Mouse (Mus musculus): ENCODE measurements at regions not wholly inside any gene's neighbourhood (a gene's known extent, or its start where the extent isn't known, plus 50 kb on each side); places are given as distances from the start of the nearest gene placed in this dataset.

- Histone ChIP-seq H3K4me1 (replicated peaks; ENCODE audit: control insufficient read depth, insufficient read depth, low read length) (no peaks in the 10 kb centered on the region), H3K27ac (ENCODE audit: low read depth, low read length) (no peak overlapping the region), H3K36me3 (ENCODE audit: control insufficient read depth, insufficient read depth, low read length) (no peaks in the 10 kb centered on the region), H3K9me3 (ENCODE audit: control insufficient read depth, low read length) (no peaks in the 10 kb centered on the region), H3K9ac (ENCODE audit: low read length) (no peak overlapping the region), H3K27me3 (ENCODE audit: control insufficient read depth, insufficient read depth, low read length) (no peaks in the 10 kb centered on the region), H3K4me2 (ENCODE audit: low read depth, low read length, severe bottlenecking) (no peak overlapping the region), H3K4me3 (ENCODE audit: low read depth, low read length) (no peak overlapping the region)
- WGBS: 91% methylated on average over 3 of the region's 3 CpGs
- DNase-seq (ENCODE audit: low spot score): no peak
- ATAC-seq (replicated peaks; ENCODE audit: low FRiP score): no peak
Measured at GRCm38 (mm10) chr13:52422456-52422855, 108.6 kb downstream of the Diras2 start.

GRCm38 (mm10) chr13:52428527-52428926 is 102.6 kb downstream of the Diras2 start:
- no peak for ATAC-seq (replicated peaks; ENCODE audit: low FRiP score)
- Histone ChIP-seq H3K4me1 (replicated peaks; ENCODE audit: control insufficient read depth, insufficient read depth, low read length) (no peaks in the 10 kb centered on the region), H3K4me3 (ENCODE audit: low read depth, low read length) (no peak overlapping the region), H3K4me2 (ENCODE audit: low read depth, low read length, severe bottlenecking) (no peak overlapping the region), H3K9me3 (ENCODE audit: control insufficient read depth, low read length) (no peaks in the 10 kb centered on the region), H3K9ac (ENCODE audit: low read length) (no peak overlapping the region), H3K27me3 (ENCODE audit: control insufficient read depth, insufficient read depth, low read length) (no peaks in the 10 kb centered on the region), H3K36me3 (ENCODE audit: control insufficient read depth, insufficient read depth, low read length) (no peaks in the 10 kb centered on the region), H3K27ac (ENCODE audit: low read depth, low read length) (no peak overlapping the region)
- 86% methylated on average over 5 of the region's 5 CpGs for WGBS
- DNase-seq (ENCODE audit: low spot score): no peak

GRCm38 (mm10) chr13:52436756-52437155 is 94.3 kb downstream of the Diras2 start:
- Histone ChIP-seq H3K27me3 (ENCODE audit: control insufficient read depth, insufficient read depth, low read length) (no peaks in the 10 kb centered on the region), H3K9me3 (ENCODE audit: control insufficient read depth, low read length) (no peaks in the 10 kb centered on the region), H3K4me2 (ENCODE audit: low read depth, low read length, severe bottlenecking) (no peak overlapping the region), H3K4me3 (ENCODE audit: low read depth, low read length) (no peak overlapping the region), H3K36me3 (ENCODE audit: control insufficient read depth, insufficient read depth, low read length) (no peaks in the 10 kb centered on the region), H3K27ac (ENCODE audit: low read depth, low read length) (no peak overlapping the region), H3K9ac (ENCODE audit: low read length) (no peak overlapping the region), H3K4me1 (replicated peaks; ENCODE audit: control insufficient read depth, insufficient read depth, low read length) (no peaks in the 10 kb centered on the region)
- DNase-seq (ENCODE audit: low spot score) (no peak), ATAC-seq (replicated peaks; ENCODE audit: low FRiP score) (no peak)
- 89% methylated on average over 8 of the region's 8 CpGs for WGBS

GRCm38 (mm10) chr13:52445513-52445912 is 85.6 kb downstream of the Diras2 start:
- no peaks in the 10 kb centered on the region for H3K36me3 ChIP-seq (ENCODE audit: control insufficient read depth, insufficient read depth, low read length)
- no peak overlapping the region for H3K27ac ChIP-seq (ENCODE audit: low read depth, low read length)
- DNase-seq (ENCODE audit: low spot score) (no peak), ATAC-seq (replicated peaks; ENCODE audit: low FRiP score) (no peak)
- no peak overlapping the region for H3K9ac ChIP-seq (ENCODE audit: low read length)
- no peaks in the 10 kb centered on the region for H3K27me3 ChIP-seq (ENCODE audit: control insufficient read depth, insufficient read depth, low read length)
- H3K4me1 ChIP-seq (replicated peaks; ENCODE audit: control insufficient read depth, insufficient read depth, low read length): no peaks in the 10 kb centered on the region
- no peak overlapping the region for H3K4me3 ChIP-seq (ENCODE audit: low read depth, low read length)
- 87% methylated on average over 10 of the region's 10 CpGs for WGBS
- no peaks in the 10 kb centered on the region for H3K9me3 ChIP-seq (ENCODE audit: control insufficient read depth, low read length)
- no peak overlapping the region for H3K4me2 ChIP-seq (ENCODE audit: low read depth, low read length, severe bottlenecking)

- H3K4me1 ChIP-seq (replicated peaks; ENCODE audit: control insufficient read depth, insufficient read depth, low read length): no peaks in the 10 kb centered on the region
- ATAC-seq (replicated peaks; ENCODE audit: low FRiP score): no peak
Measured at GRCm38 (mm10) chr13:52448902-52449301, 82.2 kb downstream of the Diras2 start.

GRCm38 (mm10) chr13:52451486-52451885 is 79.6 kb downstream of the Diras2 start:
- Histone ChIP-seq H3K9ac (ENCODE audit: low read length) (no peak overlapping the region), H3K36me3 (ENCODE audit: control insufficient read depth, insufficient read depth, low read length) (no peaks in the 10 kb centered on the region), H3K27ac (ENCODE audit: low read depth, low read length) (no peak overlapping the region), H3K4me3 (ENCODE audit: low read depth, low read length) (no peak overlapping the region), H3K27me3 (ENCODE audit: control insufficient read depth, insufficient read depth, low read length) (no peaks in the 10 kb centered on the region; the same call in 1 of the 2 replicates), H3K4me2 (ENCODE audit: low read depth, low read length, severe bottlenecking) (no peak overlapping the region), H3K4me1 (replicated peaks; ENCODE audit: control insufficient read depth, insufficient read depth, low read length) (no peaks in the 10 kb centered on the region), H3K9me3 (ENCODE audit: control insufficient read depth, low read length) (no peaks in the 10 kb centered on the region)
- WGBS: 71% methylated on average over 9 of the region's 9 CpGs
- ATAC-seq (replicated peaks; ENCODE audit: low FRiP score) (no peak), DNase-seq (ENCODE audit: low spot score) (no peak)

More at GRCm38 (mm10) chr13:52448902-52449301, 82.2 kb downstream of the Diras2 start:
- no peak overlapping the region for H3K4me2 ChIP-seq (ENCODE audit: low read depth, low read length, severe bottlenecking)
- H3K27me3 ChIP-seq (ENCODE audit: control insufficient read depth, insufficient read depth, low read length): no peaks in the 10 kb centered on the region
- no peaks in the 10 kb centered on the region for H3K9me3 ChIP-seq (ENCODE audit: control insufficient read depth, low read length)
- no peaks in the 10 kb centered on the region for H3K36me3 ChIP-seq (ENCODE audit: control insufficient read depth, insufficient read depth, low read length)
- WGBS: 89% methylated on average over 11 of the region's 11 CpGs
- H3K27ac ChIP-seq (ENCODE audit: low read depth, low read length): no peak overlapping the region
- no peak for DNase-seq (ENCODE audit: low spot score)
- no peak overlapping the region for H3K9ac ChIP-seq (ENCODE audit: low read length)
- H3K4me3 ChIP-seq (ENCODE audit: low read depth, low read length): no peak overlapping the region

GRCm38 (mm10) chr13:52452291-52452690 is 78.8 kb downstream of the Diras2 start:
- no peak overlapping the region for H3K9ac ChIP-seq (ENCODE audit: low read length)
- no peaks in the 10 kb centered on the region; the same call in 1 of the 2 replicates for H3K27me3 ChIP-seq (ENCODE audit: control insufficient read depth, insufficient read depth, low read length)
- DNase-seq (ENCODE audit: low spot score): no peak
- H3K4me2 ChIP-seq (ENCODE audit: low read depth, low read length, severe bottlenecking): no peak overlapping the region
- H3K36me3 ChIP-seq (ENCODE audit: control insufficient read depth, insufficient read depth, low read length): no peaks in the 10 kb centered on the region
- no peak overlapping the region for H3K4me3 ChIP-seq (ENCODE audit: low read depth, low read length)
- no peak for ATAC-seq (replicated peaks; ENCODE audit: low FRiP score)
- H3K4me1 ChIP-seq (replicated peaks; ENCODE audit: control insufficient read depth, insufficient read depth, low read length): no peaks in the 10 kb centered on the region
- H3K27ac ChIP-seq (ENCODE audit: low read depth, low read length): no peak overlapping the region
- WGBS: 59% methylated on average over 4 of the region's 4 CpGs
- no peaks in the 10 kb centered on the region for H3K9me3 ChIP-seq (ENCODE audit: control insufficient read depth, low read length)
